Mouse (Mus musculus) cerebellum, adult 8-10 months (tissue): ENCODE measurements around the gene Zfp72.

Experiments
- DNase-seq: peaks from one replicate; pipeline ENCODE4 v3.0.0; 2022

Zfp72 gene

DNA sequence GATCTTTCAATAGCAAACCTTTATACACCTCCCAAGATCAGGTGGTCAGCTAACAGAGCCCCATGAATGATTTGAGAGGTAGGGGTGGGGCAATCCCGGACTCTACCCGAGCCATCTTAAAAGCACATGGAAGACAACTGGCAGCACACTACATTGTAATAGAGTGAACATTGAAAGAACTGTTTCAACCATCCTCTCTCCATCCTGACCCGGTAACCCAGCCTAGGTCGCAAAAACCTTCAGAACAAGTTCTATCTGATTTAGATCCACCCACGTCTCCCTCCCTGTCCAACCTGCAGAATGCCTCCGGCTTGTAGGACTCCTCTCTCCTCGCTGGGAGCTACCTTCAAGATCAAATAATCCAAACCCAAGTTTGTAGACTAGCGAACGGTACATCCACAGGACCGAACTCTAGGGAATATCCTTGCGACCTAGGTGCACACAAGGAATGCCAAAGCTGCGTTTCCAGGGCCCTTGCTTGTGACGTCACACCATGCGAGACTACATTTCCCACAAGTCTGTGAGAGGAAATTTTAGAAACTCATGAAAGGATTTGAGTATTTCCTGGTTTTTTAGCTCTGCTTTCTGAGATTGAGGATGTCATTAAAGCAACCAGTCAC lies at the start of gene Zfp72:
Gene Zfp72 (minus strand): TSS at position 466 of the 620 bp plus-strand sequence.
- DNase-seq = peak; percentile 66

GRCm38 (mm10) chr13:74439895-74440294 lies 49.3 kb upstream of the Zfp72 start:
- no peak for DNase-seq

DNA sequence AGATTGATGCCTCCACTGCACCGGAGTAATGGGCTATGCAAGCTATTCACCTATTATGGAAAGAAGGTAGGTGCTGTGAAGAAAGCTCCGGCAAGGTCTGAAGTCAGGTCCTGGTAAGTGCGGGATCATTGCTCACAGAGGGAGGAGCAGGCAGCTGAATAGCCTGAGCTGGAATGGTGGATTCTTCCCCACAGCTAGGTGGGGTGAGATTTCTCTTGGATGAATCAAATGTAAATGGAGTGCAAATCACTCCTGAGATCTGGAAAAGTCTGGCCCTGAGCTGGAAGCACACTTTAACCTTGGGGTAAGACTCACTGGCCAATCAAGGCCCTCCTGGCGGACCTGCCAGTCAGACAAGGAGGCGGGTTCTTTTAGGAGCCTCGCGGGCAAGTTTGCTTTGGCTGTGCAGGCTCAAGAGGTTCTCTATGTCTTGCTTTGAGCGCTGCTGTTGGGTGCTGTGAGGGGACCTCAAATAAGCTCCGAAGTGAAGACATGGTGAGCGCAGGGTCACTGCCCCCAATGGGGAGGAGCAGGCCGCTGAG lies 8.7 kb upstream of the Zfp72 start, which contains the start of gene Ftl1-ps1:
Gene Ftl1-ps1 (plus strand): TSS at position 397 of the 542 bp plus-strand sequence.
- DNase-seq = no peak

GRCm38 (mm10) chr13:74391156-74391555 lies 520 bp upstream of the Zfp72 start:
- no peak for DNase-seq

DNA sequence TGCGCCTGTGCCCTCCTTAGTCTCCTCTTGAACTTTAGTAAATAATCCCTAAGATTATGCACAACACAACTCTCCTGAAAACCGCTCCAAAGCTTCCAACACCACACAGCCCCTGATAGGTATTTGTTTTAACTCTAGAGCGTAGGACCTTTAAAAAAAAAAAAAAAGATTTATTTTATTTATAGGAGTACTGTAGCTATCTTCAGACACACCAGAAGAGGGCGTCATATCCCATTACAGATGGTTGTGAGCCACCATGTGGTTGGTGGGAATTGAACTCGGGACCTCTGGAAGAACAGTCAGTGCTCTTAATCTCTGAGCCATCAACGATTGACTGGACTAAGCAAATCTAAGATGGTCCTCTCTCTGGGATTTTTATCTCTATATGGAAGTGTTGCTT lies 906 bp downstream of the Zfp72 start:
- DNase-seq = no peak

GRCm38 (mm10) chr13:74382289-74382688 lies 8.3 kb downstream of the Zfp72 start:
- no peak for DNase-seq

DNA sequence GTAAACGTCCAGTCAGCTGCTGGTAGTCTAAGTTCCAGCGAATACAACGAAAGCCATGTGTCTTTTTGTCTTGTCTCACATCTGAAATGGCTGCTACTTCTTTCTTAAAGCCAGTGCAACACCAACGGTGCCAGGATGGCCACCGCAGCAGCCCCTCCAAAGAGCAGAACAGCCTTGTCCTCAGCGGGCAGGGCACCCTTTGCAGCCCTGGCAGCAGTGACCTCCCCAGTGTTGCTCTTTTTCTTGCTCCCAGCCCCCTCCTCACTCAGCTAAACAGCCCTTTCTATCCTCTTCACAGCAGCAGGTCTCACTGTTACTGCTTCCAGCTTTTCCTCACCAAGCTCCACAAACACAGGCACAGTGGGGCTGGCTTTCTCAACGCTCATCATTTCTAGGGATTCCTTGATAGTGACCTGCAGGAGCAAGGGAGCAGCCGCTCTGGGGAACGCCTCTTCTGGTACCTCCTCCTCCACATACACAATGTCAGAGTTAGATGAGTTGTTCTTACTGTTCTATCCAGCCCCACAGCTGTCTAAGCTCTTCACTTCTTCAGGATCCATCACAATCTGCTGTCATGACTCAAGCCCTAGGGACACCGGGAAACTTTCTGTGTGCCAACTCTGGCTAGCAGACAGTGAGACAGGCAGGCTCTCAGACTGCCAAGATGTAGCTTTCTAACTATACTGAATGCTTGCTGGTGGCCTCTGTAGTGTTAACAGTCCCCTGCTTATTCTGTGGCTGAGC lies 8.9 kb downstream of the Zfp72 start:
- no peak for DNase-seq

DNA sequence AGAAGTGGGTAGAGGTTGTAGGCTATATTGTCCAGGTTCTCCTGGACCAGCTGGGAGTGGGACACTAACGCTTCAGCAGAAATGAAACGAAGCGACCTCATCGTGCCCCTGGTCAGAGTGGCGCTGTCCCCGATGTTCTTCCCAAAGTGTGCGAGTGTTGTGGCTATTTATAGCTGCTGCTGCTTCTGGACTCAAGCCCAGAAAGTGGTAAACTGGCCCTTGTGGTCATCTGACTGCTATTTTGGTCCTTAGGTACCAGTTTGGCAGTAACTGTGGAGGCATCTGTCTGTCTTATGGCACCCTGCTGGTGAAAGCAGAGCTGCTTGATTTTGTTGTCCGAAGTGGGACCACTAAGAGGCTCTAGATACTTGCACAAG lies 26.8 kb downstream of the Zfp72 start, which contains the start of gene Lrrc14b:
Gene Lrrc14b (minus strand): TSS at position 147 of the 377 bp plus-strand sequence.
- peak; percentile 23 for DNase-seq

- no peak for DNase-seq
Observed at GRCm38 (mm10) chr13:74363176-74363858, 27.3 kb downstream of the Zfp72 start.

GRCm38 (mm10) chr13:74362218-74362617 lies 28.4 kb downstream of the Zfp72 start:
- no peak for DNase-seq

DNA sequence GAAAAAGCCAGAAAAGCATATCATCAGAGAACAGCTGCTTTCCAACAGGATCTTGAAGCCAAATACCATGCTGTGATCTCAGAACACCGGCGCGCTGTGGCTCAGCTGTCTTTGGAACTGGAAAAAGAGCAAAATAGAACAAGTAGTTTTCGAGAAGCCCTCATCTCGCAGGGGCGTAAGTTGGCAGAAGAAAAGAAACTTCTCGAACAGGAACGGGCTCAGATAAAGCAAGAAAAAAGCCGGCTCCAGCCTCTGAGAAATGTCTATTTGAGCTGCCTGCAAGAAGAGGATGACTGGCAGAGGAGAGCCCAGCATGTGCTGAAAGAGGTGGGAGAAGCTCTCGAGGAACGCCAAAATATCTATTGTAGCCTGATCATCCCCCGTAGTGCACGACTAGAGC lies 34.1 kb downstream of the Zfp72 start:
- no peak for DNase-seq

- DNase-seq = no peak
Observed at GRCm38 (mm10) chr13:74350435-74350906, 40.2 kb downstream of the Zfp72 start.

DNA sequence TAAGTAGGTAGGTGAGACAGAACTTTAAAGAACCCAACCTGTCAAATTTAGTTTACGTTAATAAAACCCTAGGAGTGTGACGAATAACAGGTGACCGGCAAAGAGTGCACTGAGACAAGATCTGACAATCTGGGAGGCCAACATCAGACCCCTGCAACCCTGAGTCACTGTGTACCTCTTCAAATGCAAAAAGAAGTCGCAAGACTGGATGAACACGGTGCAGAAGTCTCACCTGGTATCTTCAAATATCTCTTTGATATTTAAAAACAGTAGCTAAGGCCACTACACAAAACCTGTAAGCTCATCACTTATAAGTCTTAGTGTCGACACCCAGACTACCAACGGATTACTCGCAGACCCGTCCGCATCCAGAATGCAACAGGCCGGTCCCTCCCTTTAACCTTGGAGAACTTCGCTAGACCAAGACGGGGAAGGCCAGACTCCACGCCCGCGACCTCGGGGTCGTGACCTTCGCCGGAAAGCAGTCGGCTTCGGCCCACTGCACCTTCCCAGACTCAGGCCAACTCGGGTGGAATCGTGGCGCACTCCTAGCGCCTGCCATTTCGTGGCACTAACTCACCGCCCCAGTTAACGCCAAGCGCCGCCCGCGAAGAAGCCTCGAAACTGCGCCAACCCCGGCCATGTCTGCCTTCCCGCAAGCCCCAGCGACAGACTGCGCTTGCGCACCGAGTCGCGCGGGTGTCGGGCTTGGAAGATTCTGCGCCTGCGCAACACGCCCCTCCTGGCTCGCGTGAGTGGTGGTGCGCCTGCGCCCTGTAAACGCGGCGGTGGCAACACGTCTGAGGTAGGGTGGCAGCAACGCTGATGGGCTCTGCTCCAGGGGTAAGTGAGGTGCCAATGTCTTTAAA lies 40.8 kb downstream of the Zfp72 start, which contains the start of the genes Sdha and Ccdc127:
Gene Sdha (minus strand): TSS at position 715 of the 869 bp plus-strand sequence.
Gene Ccdc127 (plus strand): TSS at position 744 of the 869 bp plus-strand sequence.
- DNase-seq = peak; percentile 97

GRCm38 (mm10) chr13:74341036-74341435 lies 49.6 kb downstream of the Zfp72 start:
- DNase-seq = no peak

GRCm38 (mm10) chr13:74329321-74329720 lies 61.3 kb downstream of the Zfp72 start:
- no peak for DNase-seq
